ENCODE assay signal across 7 mouse cellular contexts in genomic region chrX:133981231-133982002, GRCm38 (mm10). TPM values are rescaled to one million over a fixed set of nuclear protein-coding genes. Genes with fewer than 3 reads are reported as not detected.
DNase-seq lines count a peak whose midpoint lies in the region; ATAC-seq lines count a peak whose summit lies in the region.

Gene Sytl4, minus strand, starts transcription at chrX:133981812.

- peak; percentile 46; the same call in 1 of the 2 replicates for ATAC-seq in forebrain, embryonic 11.5 days (replicated peaks; ENCODE audit: low FRiP score)

- intact Hi-C loops in heart, postnatal 36 days (cut with DNase I) = no loop called here
- intact Hi-C loops in left cerebral cortex, postnatal 36 days (cut with DNase I) = no loop called here

- no peaks in the 10 kb centered on the region for H3K9me3 ChIP-seq in forebrain, embryonic 11.5 days (ENCODE audit: control insufficient read depth, low read length)
- no peaks in the 10 kb centered on the region for H3K9me3 ChIP-seq in limb, embryonic 10.5 days (replicated peaks)
- H3K9me3 ChIP-seq in midbrain, embryonic 10.5 days (replicated peaks) = no peaks in the 10 kb centered on the region

- H3K36me3 ChIP-seq in forebrain, embryonic 11.5 days (ENCODE audit: control insufficient read depth, insufficient read depth, low read length) = no peaks in the 10 kb centered on the region
- no peaks in the 10 kb centered on the region for H3K36me3 ChIP-seq in limb, embryonic 10.5 days
- H3K36me3 ChIP-seq in midbrain, embryonic 10.5 days = no peaks in the 10 kb centered on the region

- H3K27me3 ChIP-seq in forebrain, embryonic 11.5 days (ENCODE audit: control insufficient read depth, insufficient read depth, low read length) = peaks cover 11% of the 10 kb centered on the region; the same call in 1 of the 2 replicates
- H3K27me3 ChIP-seq in limb, embryonic 10.5 days (ENCODE audit: low read depth, poor library complexity, severe bottlenecking) = peaks cover 85% of the 10 kb centered on the region
- peaks cover 83% of the 10 kb centered on the region for H3K27me3 ChIP-seq in midbrain, embryonic 10.5 days (ENCODE audit: low read depth, poor library complexity, severe bottlenecking)

- H3K4me2 ChIP-seq in forebrain, embryonic 11.5 days (ENCODE audit: low read depth, low read length, severe bottlenecking) = peak within 1 kb of the TSS; percentile 56

- WGBS in forebrain, embryonic 11.5 days = 16% methylated on average over 29 of the region's 29 CpGs
- 16% methylated on average over 29 of the region's 29 CpGs for WGBS in limb, embryonic 10.5 days
- 21% methylated on average over 29 of the region's 29 CpGs for WGBS in midbrain, embryonic 10.5 days

- DNase-seq in adrenal gland, postnatal 36 days = peak; percentile 66 to 69
- DNase-seq in forebrain, embryonic 11.5 days (ENCODE audit: low spot score) = peak; percentile 51
- DNase-seq in heart, postnatal 36 days = peak; percentile 13 to 23
- DNase-seq in limb, embryonic 10.5 days (ENCODE audit: low spot score) = peak; percentile 48
- DNase-seq in midbrain, embryonic 10.5 days (ENCODE audit: low spot score) = peak; percentile 19
- DNase-seq in testis, postnatal 14 days (ENCODE audit: low spot score) = peak; percentile 27
- DNase-seq in left cerebral cortex, postnatal 36 days (ENCODE audit: low spot score in 2 of 2) = no peak

- no peak within 1 kb of the TSS for H3K27ac ChIP-seq in forebrain, embryonic 11.5 days (ENCODE audit: low read depth, low read length)
- no peak within 1 kb of the TSS for H3K27ac ChIP-seq in limb, embryonic 10.5 days
- no peak within 1 kb of the TSS; the same call in 1 of the 2 replicates for H3K27ac ChIP-seq in midbrain, embryonic 10.5 days (replicated peaks)

- H3K4me3 ChIP-seq in forebrain, embryonic 11.5 days (ENCODE audit: low read depth, low read length) = peak within 1 kb of the TSS; percentile 33
- H3K4me3 ChIP-seq in limb, embryonic 10.5 days = peak within 1 kb of the TSS; percentile 53
- peak within 1 kb of the TSS; percentile 57 for H3K4me3 ChIP-seq in midbrain, embryonic 10.5 days

- peak within 1 kb of the TSS; percentile 32; the same call in 1 of the 2 replicates for H3K9ac ChIP-seq in forebrain, embryonic 11.5 days (ENCODE audit: low read length)

- H3K4me1 ChIP-seq in forebrain, embryonic 11.5 days (replicated peaks; ENCODE audit: control insufficient read depth, insufficient read depth, low read length) = no peaks in the 10 kb centered on the region
- peaks cover 4% of the 10 kb centered on the region; the same call in 1 of the 2 replicates for H3K4me1 ChIP-seq in limb, embryonic 10.5 days
- H3K4me1 ChIP-seq in midbrain, embryonic 10.5 days = peaks cover 5% of the 10 kb centered on the region

RNA-seq across cellular contexts. Expression of gene Sytl4, which starts in this region (rescaled TPM):
- total RNA-seq in adrenal gland, postnatal 36 days (2021) = 10 to 100 TPM; 11.3 to 14.7 TPM
- 0.88 and 2.2 TPM in 2 replicates for polyA plus RNA-seq in forebrain, embryonic 11.5 days (2014; fragmentation: Nextera tagmentation; extraction: Ambion mirVana)
- 1 to 10 TPM; 1.8 to 1.9 TPM for total RNA-seq in heart, postnatal 36 days (2021)
- polyA plus RNA-seq in limb, embryonic 10.5 days (2016; fragmentation: Nextera tagmentation; extraction: Ambion mirVana) = 0.79 and 1.7 TPM in 2 replicates
- polyA plus RNA-seq in midbrain, embryonic 10.5 days (2016; fragmentation: Nextera tagmentation; extraction: Ambion mirVana) = 0.86 and 1.3 TPM in 2 replicates
- under 1 TPM; 0.27 to 0.54 TPM for total RNA-seq in left cerebral cortex, postnatal 36 days (2021)

Comparison
In these comparisons a context has a peak if more than half of its experiments do, and no peak if none do; other contexts are left out.
1. RNA of gene Sytl4 (total RNA-seq): 11.3 to 14.7 TPM in adrenal gland, postnatal 36 days; 1.8 to 1.9 TPM in heart, postnatal 36 days and 0.27 to 0.54 TPM in left cerebral cortex, postnatal 36 days; every median in the first group is over 4 times any median in the second.
2. DNase-seq: peak in adrenal gland, postnatal 36 days (2 of 2), forebrain, embryonic 11.5 days (single experiment), heart, postnatal 36 days (2 of 2), limb, embryonic 10.5 days (single experiment), midbrain, embryonic 10.5 days (single experiment) and testis, postnatal 14 days (single experiment); none in left cerebral cortex, postnatal 36 days (0 of 2).
3. Peak in every context shown above with its lines, with median percentiles within 50 percentile points of each other: H3K4me3 ChIP-seq.